Mouse (Mus musculus) heart, embryonic 13.5 days (tissue): Measurements from ENCODE around the gene Zswim3. TPM values are rescaled to one million over a fixed set of nuclear protein-coding genes. Genes with fewer than 3 reads are reported as not detected.

Source experiments
- ATAC-seq: fragments of 200-750 bp; cut with Nextera tagmentation; 2 replicates; pipeline ENCODE4 v1.8.0; 2017; ENCODE audit warnings: moderate TSS enrichment; ENCODE audit not compliant: insufficient number of reproducible peaks, low FRiP score, low TSS enrichment; ENCODE audit errors: extremely low read depth
- H3K27ac ChIP-seq: fragments of 300-500 bp; sonication (generic); replicated peaks from 2 replicates; pipeline ENCODE4 v1.5.1; 2015; ENCODE audit warnings: moderate library complexity, mild to moderate bottlenecking, inconsistent platforms
- H3K27me3 ChIP-seq: fragments of 300-500 bp; sonication (generic); replicated peaks from 2 replicates; pipeline ENCODE4 v1.6.1; 2015; ENCODE audit warnings: mild to moderate bottlenecking, inconsistent platforms
- H3K36me3 ChIP-seq: fragments of 300-500 bp; sonication (generic); 2 replicates; pipeline ENCODE4 v1.6.1; 2015; ENCODE audit warnings: mild to moderate bottlenecking, inconsistent platforms
- H3K4me1 ChIP-seq: fragments of 300-500 bp; sonication (generic); 2 replicates; pipeline ENCODE4 v1.6.1; 2015; ENCODE audit warnings: inconsistent platforms
- H3K4me2 ChIP-seq: fragments of 300-500 bp; sonication (generic); 2 replicates; pipeline ENCODE4 v1.6.1; 2015; ENCODE audit warnings: inconsistent platforms, mild to moderate bottlenecking, moderate library complexity
- H3K4me3 ChIP-seq: fragments of 300-500 bp; sonication (generic); 2 replicates; pipeline ENCODE4 v1.5.1; 2015; ENCODE audit warnings: moderate library complexity, mild to moderate bottlenecking, inconsistent platforms
- H3K9ac ChIP-seq: fragments of 300-500 bp; sonication (generic); 2 replicates; pipeline ENCODE4 v1.6.1; 2015; ENCODE audit warnings: inconsistent platforms, mild to moderate bottlenecking, moderate library complexity
- H3K9me3 ChIP-seq: fragments of 300-500 bp; sonication (generic); 2 replicates; pipeline ENCODE4 v1.6.1; 2016; ENCODE audit warnings: inconsistent platforms
- WGBS: fragments of 180-500 bp; shearing (Covaris S2); methylation state at CpG from one replicate; pipeline ENCODE4 v1.1.7; 2015; ENCODE audit warnings: mixed read lengths; 5-methylcytosine and 5-hydroxymethylcytosine counted together
- polyA plus RNA-seq: library from polyadenylated mRNA; unstranded; fragments of >200 nt; fragmentation: Nextera tagmentation; extraction: Ambion mirVana; gene quantifications from 2 replicates; pipeline ENCODE4 v1.2.1, GENCODE M21; 2015

Gene Zswim3
- polyA plus RNA-seq: 5.0 and 5.4 TPM in 2 replicates

DNA sequence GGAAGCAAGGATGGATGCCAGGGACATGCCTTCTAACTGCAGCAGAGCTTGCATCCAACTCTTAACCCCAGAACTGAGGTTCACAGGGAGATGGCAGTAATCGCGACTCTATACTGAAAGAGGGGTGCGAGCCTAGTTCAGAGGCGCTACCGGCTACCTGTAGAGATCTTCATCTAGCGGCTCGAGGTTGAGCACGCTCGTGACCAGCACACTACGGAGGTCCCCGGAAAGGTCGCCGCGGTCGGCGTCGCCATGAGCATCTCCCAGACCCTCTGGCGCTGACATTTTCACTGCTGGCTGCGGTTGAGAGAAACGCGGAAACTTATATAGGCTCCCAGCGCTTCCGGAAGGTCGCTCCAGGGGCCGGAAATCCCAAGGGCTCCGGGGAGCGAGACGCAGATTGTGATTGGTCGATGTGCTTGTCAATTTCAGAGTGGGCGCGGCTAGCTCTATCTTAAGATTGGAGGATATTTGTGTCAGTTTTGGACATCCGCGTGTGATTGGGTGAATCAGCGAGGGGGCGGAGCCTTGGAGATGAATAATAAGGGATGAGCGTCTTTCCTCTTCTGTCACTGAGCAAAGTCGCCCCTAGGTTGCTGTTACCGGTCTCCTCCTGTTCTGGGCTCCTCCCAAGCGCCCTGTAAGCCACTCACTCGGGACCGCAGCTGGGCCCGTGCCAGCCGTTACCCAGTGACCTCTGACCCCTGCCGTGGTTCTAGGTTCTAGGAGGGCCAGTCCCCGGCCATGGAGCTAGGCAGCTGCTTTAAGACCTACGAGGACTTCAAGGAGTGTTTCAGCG lies at the start of gene Zswim3, which contains the start of gene Acot8:
Gene Zswim3 (plus strand): TSS at position 566 of the 799 bp plus-strand sequence.
Gene Acot8 (minus strand): TSS at position 350 of the 799 bp plus-strand sequence.
- H3K36me3 ChIP-seq: peaks cover 39% of the 10 kb centered on the region
- no peaks in the 10 kb centered on the region for H3K9me3 ChIP-seq
- H3K27me3 ChIP-seq: no peaks in the 10 kb centered on the region
- peak within 1 kb of the TSS; percentile 85 for H3K4me2 ChIP-seq
- under 1% methylated on average over 47 of the region's 47 CpGs for WGBS
- peak; percentile 95 for ATAC-seq
- H3K4me1 ChIP-seq: peaks cover 33% of the 10 kb centered on the region
- H3K4me3 ChIP-seq: peak within 1 kb of the TSS; percentile 80
- H3K9ac ChIP-seq: peak within 1 kb of the TSS; percentile 93
- H3K27ac ChIP-seq: peak within 1 kb of the TSS; percentile 84

DNA sequence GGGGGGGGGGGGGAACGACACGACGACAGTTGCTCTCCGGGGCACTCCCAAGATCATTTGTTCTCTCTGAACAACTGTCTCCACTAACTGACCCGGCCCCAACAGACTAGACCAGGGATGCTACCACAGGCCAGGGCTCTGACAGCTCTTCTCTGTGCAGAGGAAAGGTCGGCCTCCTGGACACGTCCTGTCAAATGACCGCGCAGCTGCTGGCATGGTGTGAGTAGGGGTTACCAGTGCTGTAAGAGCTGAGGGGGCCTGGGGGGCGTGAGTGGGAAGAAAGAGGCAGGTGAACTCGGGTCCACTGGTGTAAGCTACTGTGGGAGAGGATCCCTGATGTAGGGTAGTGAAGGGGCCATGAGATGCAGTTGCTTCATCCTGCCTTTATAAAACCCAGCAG lies 47.1 kb upstream of the Zswim3 start:
- ATAC-seq: no peak
- H3K9ac ChIP-seq: no peak overlapping the region
- WGBS: 87% methylated on average over 11 of the region's 11 CpGs
- H3K4me2 ChIP-seq: no peak overlapping the region
- no peak overlapping the region for H3K27ac ChIP-seq
- peaks cover 100% of the 10 kb centered on the region for H3K36me3 ChIP-seq
- H3K4me1 ChIP-seq: peaks cover 47% of the 10 kb centered on the region
- H3K27me3 ChIP-seq: no peaks in the 10 kb centered on the region
- H3K9me3 ChIP-seq: no peaks in the 10 kb centered on the region
- H3K4me3 ChIP-seq: no peak overlapping the region

DNA sequence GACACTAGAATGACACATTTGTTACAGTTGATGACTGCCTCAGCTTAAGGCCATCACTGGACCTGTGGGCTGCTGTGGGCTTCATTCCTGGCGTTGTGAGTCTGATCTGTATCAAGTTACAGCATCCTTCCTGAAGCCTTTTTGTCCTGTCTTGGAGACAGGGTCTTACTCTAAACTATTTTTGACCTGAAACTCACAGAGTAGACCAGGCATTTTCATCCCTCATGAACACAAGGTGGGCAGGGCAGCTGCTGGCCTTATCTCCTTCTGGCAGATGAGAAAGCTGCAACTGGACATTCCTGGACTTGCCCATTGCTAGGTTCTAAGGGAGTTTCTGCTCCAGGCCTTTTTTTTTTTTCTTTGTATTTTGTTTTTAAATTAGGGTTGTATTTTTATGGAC lies 46.2 kb upstream of the Zswim3 start:
- ATAC-seq: no peak
- H3K9ac ChIP-seq: no peak overlapping the region
- H3K4me3 ChIP-seq: no peak overlapping the region
- H3K4me1 ChIP-seq: peaks cover 47% of the 10 kb centered on the region
- peaks cover 100% of the 10 kb centered on the region for H3K36me3 ChIP-seq
- no peaks in the 10 kb centered on the region for H3K27me3 ChIP-seq
- H3K4me2 ChIP-seq: no peak overlapping the region
- H3K9me3 ChIP-seq: no peaks in the 10 kb centered on the region
- WGBS: 55% methylated on average over 1 of the region's 1 CpGs
- peak overlapping the region; percentile 21; the same call in 1 of the 2 replicates for H3K27ac ChIP-seq

DNA sequence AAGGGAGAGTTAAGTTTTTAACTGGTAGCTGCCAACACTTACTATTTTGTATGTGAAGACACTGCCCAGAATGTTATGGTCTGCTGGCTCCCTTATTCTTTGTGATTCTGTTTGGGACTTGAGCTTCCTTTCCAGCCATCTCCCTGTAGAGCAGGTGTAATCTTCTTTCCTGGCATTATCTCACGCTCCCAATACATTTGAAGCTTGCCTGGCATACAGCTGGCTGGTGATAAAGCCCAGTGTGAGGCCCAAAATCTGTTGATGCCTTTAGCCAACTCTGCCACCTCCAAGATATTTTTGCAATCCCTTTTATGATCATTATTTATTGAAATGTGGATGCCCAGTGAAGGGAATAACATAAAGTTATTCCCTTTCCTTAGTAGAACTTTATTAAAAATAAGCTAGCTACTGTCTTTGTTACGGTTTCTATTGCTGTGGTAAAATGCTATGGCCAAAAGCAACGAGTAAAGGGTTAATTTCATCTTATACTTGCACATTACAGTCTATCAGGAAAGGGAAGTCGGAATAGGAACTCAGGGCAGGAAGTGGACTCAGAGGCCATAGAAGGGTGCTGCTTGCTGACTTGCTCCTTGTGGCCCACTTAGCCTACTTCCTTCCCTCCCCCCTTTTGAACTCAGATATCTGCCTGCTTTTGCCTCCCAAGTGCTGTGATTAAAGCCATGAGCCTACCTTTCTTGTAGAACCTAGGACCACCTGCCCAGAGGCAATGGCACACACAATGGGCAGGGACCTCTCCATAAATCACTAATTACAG lies 44.7 kb upstream of the Zswim3 start:
- Histone ChIP-seq H3K27ac (0 out of 2 replicates have a peak overlapping the region, but pooled peaks have one; percentile 1), H3K9ac (no peak overlapping the region), H3K4me1 (peaks cover 32% of the 10 kb centered on the region), H3K4me3 (no peak overlapping the region), H3K36me3 (peaks cover 95% of the 10 kb centered on the region), H3K27me3 (no peaks in the 10 kb centered on the region), H3K9me3 (no peaks in the 10 kb centered on the region), H3K4me2 (no peak overlapping the region)
- no peak for ATAC-seq
- 70% methylated on average over 4 of the region's 4 CpGs for WGBS

DNA sequence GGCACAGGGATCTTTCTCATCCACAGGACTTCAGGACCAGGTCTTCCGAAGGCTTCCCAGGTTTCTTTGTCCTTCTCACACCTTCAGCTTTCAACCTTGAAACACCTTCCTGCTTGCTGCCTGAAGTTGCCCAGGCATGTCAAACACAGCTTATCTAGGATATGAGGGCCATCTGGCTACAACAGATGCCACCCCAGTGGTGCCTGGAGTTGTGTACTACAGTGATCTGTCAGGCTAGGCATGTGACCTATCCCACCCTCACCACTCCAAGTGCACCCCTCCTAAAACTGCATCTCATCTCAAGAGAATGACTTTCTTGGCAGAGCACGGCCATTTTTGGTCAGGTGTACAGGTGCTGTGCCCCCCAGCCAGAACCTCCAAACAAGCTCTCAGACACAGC lies 43.4 kb upstream of the Zswim3 start:
- no peaks in the 10 kb centered on the region for H3K27me3 ChIP-seq
- no peaks in the 10 kb centered on the region for H3K9me3 ChIP-seq
- H3K36me3 ChIP-seq: peaks cover 95% of the 10 kb centered on the region
- 77% methylated on average over 2 of the region's 2 CpGs for WGBS
- no peak overlapping the region for H3K4me2 ChIP-seq
- H3K9ac ChIP-seq: no peak overlapping the region
- H3K4me1 ChIP-seq: peaks cover 21% of the 10 kb centered on the region
- no peak for ATAC-seq
- H3K27ac ChIP-seq: 0 out of 2 replicates have a peak overlapping the region, but pooled peaks have one; percentile 21
- H3K4me3 ChIP-seq: no peak overlapping the region

DNA sequence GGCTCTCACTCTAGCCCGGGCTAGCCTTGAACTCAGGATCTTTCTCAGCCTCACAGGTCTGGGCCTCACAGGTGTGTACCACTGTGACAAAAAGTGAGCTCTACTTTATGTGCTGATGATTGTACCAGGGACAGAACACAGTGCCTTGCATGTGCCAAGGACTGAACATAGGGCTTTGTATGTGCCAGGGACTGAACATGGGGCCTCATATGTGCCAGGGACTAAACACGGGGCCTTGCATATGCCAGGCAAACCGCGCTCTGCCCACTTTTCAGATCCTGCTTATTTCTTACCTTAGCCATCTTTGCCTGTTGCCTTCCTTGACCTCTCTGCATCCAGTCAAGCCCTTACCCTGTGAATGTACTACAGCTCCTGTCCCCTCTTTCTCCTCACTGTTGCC lies 42.9 kb upstream of the Zswim3 start:
- Histone ChIP-seq H3K36me3 (peaks cover 95% of the 10 kb centered on the region), H3K4me2 (no peak overlapping the region), H3K9ac (no peak overlapping the region), H3K4me1 (peaks cover 21% of the 10 kb centered on the region), H3K9me3 (no peaks in the 10 kb centered on the region), H3K4me3 (no peak overlapping the region), H3K27ac (0 out of 2 replicates have a peak overlapping the region, but pooled peaks have one; percentile 21), H3K27me3 (no peaks in the 10 kb centered on the region)
- WGBS: 93% methylated on average over 4 of the region's 4 CpGs
- no peak for ATAC-seq

DNA sequence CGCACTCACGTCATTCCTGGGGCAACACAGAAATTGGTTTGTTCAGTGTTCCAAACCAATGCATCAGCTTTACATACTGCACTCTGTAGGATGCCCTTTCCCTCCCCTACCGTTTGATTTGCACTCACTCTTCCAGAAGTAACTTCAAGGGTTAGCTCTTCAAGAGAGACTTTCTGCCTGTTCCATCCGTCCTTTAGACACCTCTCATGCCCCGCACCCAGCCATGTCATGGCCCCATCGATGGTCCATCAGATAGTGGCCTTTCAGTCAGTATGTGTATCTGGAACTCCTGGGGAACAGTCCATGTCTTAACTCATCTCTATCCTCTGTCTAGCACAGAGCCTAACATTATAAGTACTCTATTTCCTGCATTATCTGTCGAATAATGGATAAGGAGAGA lies 42.3 kb upstream of the Zswim3 start:
- Histone ChIP-seq H3K4me1 (peaks cover 21% of the 10 kb centered on the region), H3K27me3 (no peaks in the 10 kb centered on the region), H3K9ac (no peak overlapping the region), H3K4me2 (no peak overlapping the region), H3K9me3 (no peaks in the 10 kb centered on the region), H3K36me3 (peaks cover 95% of the 10 kb centered on the region), H3K4me3 (no peak overlapping the region), H3K27ac (no peak overlapping the region)
- 79% methylated on average over 7 of the region's 7 CpGs for WGBS
- no peak for ATAC-seq

DNA sequence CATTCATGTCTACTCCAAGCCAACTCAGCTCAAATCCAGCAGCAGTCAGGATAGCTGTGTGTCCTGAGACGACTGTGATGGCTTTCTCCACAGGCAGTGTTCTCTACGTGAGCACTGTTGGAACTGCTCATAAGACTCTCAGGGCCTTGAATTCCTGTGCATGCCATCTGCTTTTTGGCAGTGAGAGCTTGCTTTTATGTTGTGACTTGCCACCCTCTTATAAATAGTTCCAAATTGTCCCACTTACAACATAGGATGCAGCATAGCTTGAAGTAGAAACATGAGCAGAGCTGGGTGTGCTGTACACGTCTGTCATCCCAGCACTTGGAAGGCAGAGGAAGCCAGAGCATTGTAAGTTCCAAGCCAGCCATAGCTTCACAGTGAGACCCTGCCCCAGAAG lies 39.1 kb upstream of the Zswim3 start:
- H3K4me1 ChIP-seq: peaks cover 26% of the 10 kb centered on the region
- no peak overlapping the region for H3K4me3 ChIP-seq
- peaks cover 72% of the 10 kb centered on the region for H3K36me3 ChIP-seq
- H3K27ac ChIP-seq: peak overlapping the region; percentile 33; the same call in 1 of the 2 replicates
- H3K27me3 ChIP-seq: no peaks in the 10 kb centered on the region
- H3K9me3 ChIP-seq: no peaks in the 10 kb centered on the region
- no peak overlapping the region for H3K9ac ChIP-seq
- H3K4me2 ChIP-seq: no peak overlapping the region
- 68% methylated on average over 3 of the region's 3 CpGs for WGBS
- no peak for ATAC-seq

DNA sequence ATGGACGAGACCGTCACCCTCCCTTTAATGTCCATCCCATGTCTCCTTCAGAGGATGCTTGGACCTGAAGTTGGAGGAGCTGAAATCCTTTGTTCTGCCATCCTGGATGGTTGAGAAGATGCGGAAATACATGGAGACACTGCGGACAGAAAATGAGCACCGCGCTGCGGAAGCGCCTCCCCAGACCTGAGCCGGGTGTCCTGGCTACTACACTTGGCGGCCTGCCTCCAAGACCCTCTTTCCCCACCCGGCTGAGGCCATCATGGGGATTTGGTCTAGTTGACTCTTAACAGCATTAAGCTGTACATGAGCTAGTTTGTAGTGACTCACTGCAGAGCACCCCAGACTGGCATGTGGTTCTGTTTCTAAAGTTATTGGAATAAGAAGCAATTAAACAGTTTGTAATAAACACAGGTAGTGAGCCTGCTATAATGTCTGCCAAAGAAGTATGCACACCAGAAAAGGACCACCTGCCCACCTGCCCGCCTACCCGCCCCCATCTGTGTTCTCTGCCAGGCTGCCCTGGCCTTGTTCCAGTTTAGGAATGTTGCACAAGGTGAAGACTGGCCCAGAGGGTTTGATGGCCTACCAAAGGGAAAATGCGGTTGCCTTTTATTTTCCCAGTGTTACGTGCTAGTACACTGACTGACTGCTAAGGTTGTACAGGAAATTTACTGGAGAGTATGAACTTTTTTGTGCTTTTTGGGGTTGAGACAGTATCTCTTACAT lies 36.9 kb upstream of the Zswim3 start:
- H3K36me3 ChIP-seq: peaks cover 71% of the 10 kb centered on the region
- no peaks in the 10 kb centered on the region for H3K9me3 ChIP-seq
- H3K4me2 ChIP-seq: 0 out of 2 replicates have a peak overlapping the region, but pooled peaks have one; percentile 9
- H3K4me3 ChIP-seq: no peak overlapping the region
- H3K4me1 ChIP-seq: peaks cover 32% of the 10 kb centered on the region
- ATAC-seq: no peak
- no peaks in the 10 kb centered on the region for H3K27me3 ChIP-seq
- peak overlapping the region; percentile 78 for H3K27ac ChIP-seq
- WGBS: 89% methylated on average over 15 of the region's 15 CpGs
- H3K9ac ChIP-seq: 0 out of 2 replicates have a peak overlapping the region, but pooled peaks have one; percentile 13

DNA sequence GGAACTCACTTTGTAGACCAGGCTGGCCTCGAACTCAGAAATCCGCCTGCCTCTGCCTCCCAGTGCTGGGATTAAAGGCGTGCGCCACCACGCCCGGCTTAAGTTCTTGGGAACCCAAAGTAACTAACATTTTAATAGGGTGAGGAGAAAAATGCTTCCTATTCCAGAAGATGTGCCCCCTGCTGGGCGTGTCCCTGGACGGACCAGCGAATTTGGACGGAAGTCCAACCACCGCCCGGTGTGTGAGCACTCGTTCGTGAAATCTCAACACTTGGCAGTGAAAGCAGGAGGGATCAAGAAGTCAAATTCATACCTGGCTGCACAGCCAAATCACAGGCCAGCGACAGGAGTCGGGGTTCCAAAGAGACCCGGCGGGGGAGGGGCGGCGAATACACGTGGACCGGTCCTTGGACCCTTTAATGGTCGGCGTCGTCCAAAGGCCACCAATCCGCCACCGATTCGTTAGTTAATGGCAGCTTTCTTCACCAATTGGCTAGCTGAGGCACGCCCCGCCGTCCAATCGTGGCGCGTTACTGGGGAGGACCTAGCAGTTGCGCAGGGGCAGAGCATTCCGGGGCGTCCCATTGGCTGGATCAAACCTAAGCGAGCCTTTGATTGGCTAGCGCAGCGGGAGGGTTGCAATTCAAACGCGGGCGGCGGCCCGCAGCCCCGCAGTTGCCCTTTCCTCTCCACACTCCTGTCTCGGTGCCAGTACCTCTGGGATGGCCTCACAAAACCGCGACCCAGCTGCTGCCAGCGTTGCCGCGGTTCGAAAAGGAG lies 35.5 kb upstream of the Zswim3 start, which contains the start of gene Ube2c:
Gene Ube2c (plus strand): TSS at position 641 of the 780 bp plus-strand sequence.
- Histone ChIP-seq H3K4me1 (peaks cover 36% of the 10 kb centered on the region), H3K4me3 (peak within 1 kb of the TSS; percentile 98), H3K9ac (peak within 1 kb of the TSS; percentile 95), H3K9me3 (no peaks in the 10 kb centered on the region), H3K27me3 (no peaks in the 10 kb centered on the region), H3K4me2 (peak within 1 kb of the TSS; percentile 95), H3K27ac (peak within 1 kb of the TSS; percentile 87), H3K36me3 (peaks cover 67% of the 10 kb centered on the region)
- peak; percentile 98 for ATAC-seq
- 2% methylated on average over 53 of the region's 53 CpGs for WGBS
